Mouse (Mus musculus) embryo, embryonic 11 days (tissue): ENCODE results near the gene Pdcd6ip.

Experiments
- DNase-seq: peaks from one replicate; pipeline ENCODE4 v3.0.0-alpha.2; 2015

Gene Pdcd6ip

GRCm38 (mm10) chr9:113610776-113611175 is 97.3 kb downstream of the Pdcd6ip start:
- no peak for DNase-seq

GRCm38 (mm10) chr9:113602140-113602539 is 105.9 kb downstream of the Pdcd6ip start:
- DNase-seq, result no peak
